Mouse (Mus musculus): ENCODE measurements at regions not wholly inside any gene's neighbourhood (a gene's known extent, or its start where the extent isn't known, plus 50 kb on each side); places are given as distances from the start of the nearest gene placed in this dataset.
"Not testable (repeated sequence)": the region's sequence is repeated elsewhere in the genome, so short reads cannot be mapped to it uniquely, and the experiment has no call there.

- peak; percentile 79 for ATAC-seq
Measured at GRCm38 (mm10) chr17:35758769-35759168, 54.3 kb upstream of the Ddr1 start.

- no peak for ATAC-seq
Measured at GRCm38 (mm10) chr17:35759740-35760139, 55.3 kb upstream of the Ddr1 start.

- no peak for ATAC-seq
Measured at GRCm38 (mm10) chr17:35762614-35763013, 58.2 kb upstream of the Ddr1 start.

DNA sequence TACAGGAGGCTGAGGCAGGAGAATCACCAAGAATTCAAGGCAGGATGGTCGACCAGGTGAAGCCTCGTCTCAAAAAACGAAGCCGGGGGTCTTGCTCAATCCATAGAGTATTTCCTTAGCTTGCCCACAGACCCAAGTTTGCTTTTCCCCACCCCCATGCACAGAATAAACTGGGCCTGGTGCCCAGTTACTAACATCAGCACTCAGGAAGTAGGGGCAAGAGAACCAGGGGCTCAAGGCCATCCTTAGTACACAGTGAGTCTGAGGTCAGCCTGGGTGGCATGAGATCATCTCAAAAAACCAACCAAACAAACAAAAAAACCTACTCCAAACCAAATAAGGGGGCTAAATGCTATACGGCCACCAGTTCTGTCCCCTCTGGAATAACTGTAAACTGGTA, 58.4 kb upstream of the Ier3 start:
- ATAC-seq: no peak

- peak; percentile 74 for ATAC-seq
Measured at GRCm38 (mm10) chr17:35763866-35764265, 57.6 kb upstream of the Ier3 start.

- ATAC-seq: peak; percentile 75
Measured at GRCm38 (mm10) chr17:35766406-35766805, 55.1 kb upstream of the Ier3 start.

GRCm38 (mm10) chr17:35769175-35769960, 52.1 kb upstream of the Ier3 start:
- ATAC-seq: no peak

DNA sequence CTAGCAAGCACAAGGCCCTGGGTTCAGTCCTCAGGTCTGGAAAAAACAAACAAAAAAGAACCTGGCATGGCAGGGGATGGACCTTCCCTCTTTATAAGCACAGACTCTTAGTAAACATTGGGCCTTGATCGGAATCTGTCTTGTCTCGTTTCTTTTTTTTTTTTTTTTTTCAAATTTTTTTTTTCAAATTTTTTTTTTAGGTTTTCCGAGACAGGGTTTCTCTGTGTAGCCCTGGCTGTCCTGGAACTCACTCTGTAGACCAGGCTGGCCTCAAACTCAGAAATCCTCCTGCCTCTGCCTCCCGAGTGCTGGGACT, 51.6 kb upstream of the Ier3 start:
- not testable (repeated sequence) for ATAC-seq

DNA sequence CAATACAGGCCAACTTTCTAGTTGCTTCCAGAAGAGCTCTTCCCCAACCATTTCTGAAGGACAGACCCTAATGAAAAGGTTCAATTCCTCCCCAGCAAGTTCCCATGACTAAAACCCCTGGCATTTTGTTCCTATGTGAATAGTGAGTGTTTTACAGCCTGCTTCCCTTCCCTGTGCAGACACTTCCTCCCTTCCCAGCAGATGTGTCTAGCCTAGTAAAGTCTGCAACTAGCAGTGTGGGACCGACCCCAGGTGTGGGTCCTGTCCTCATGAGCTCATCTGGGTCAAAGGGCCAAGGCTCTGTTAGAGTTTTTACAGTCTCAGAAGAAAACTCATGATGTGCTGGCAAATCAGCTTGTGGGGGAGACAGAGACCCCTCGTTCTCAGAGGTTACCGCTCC, 50.9 kb upstream of the Ier3 start:
- ATAC-seq: no peak

GRCm38 (mm10) chr17:35771656-35772405, 49.7 kb upstream of the Ier3 start:
- ATAC-seq: no peak
